ENCODE assay signal across 8 mouse cellular contexts in the genomic region with DNA sequence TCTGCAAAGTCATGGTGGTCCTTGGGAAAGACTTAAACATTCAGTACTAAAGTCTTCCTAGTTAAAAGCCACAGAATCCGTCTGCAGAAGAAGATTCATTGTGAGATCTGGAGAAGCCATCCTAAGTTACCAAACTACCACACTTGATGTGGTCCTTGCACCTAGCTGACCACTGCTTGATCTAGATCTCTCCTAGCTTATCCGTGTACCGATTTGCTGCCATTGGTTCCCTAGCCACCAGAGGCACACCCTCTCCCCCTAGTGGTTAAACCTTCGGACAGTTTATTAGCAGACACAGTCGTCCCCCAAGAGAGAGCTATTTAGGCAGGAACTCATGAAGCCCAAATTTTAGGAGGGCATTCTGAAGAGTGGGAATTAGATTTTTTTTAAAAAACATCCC. TPM values are rescaled to one million over a fixed set of nuclear protein-coding genes. Genes with fewer than 3 reads are reported as not detected.
DNase-seq lines count a peak whose midpoint lies in the region; ATAC-seq and TF ChIP-seq lines count a peak whose summit lies in the region.

No protein-coding gene starts in this region.

- H3K4me3 ChIP-seq in small intestine, adult 2 months (ENCODE audit: low read depth, low read length) = no peak overlapping the region

- peak; percentile 75 for ATAC-seq in megakaryocyte, adult 5-6 weeks (ENCODE audit: poor library complexity, severe bottlenecking)

- WGBS in small intestine, adult 2 months = 1% methylated on average over 5 of the region's 5 CpGs

- peak; percentile 43 to 48 for DNase-seq in right cerebral cortex, postnatal 10 days (ENCODE audit: low spot score in 2 of 2)
- no peak for DNase-seq in right cerebral cortex, postnatal 36 days (ENCODE audit: low spot score in 2 of 2)
- peak; percentile 59 for DNase-seq in cerebellum, adult 9-11 months
- DNase-seq in gastrocnemius, postnatal 10 days = peak; percentile 20
- peak; percentile 93 for DNase-seq in induced T-regulatory cell, adult 2 months (ENCODE audit: low read depth)
- DNase-seq in left cerebral cortex, adult 18-20 months (ENCODE audit: low spot score in 2 of 2) = peak; percentile 31 to 48

- TF ChIP-seq CTCF in small intestine, adult 2 months (IDR thresholded peaks at IDR 0.05; ENCODE audit: extremely low read depth, insufficient read length, insufficient replicate concordance, low read depth, low read length) = peak; percentile 64; the same call in 1 of the 2 replicates

- H3K27me3 ChIP-seq in small intestine, adult 2 months (ENCODE audit: control insufficient read depth, insufficient read depth, low read length) = no peaks in the 10 kb centered on the region

- no peaks in the 10 kb centered on the region for H3K4me1 ChIP-seq in small intestine, adult 2 months (ENCODE audit: control insufficient read depth, insufficient read depth, insufficient read length, low read length)

- no peak for TF ChIP-seq POLR2A in small intestine, adult 2 months (IDR thresholded peaks at IDR 0.05; ENCODE audit: low read depth, low read length)

- H3K36me3 ChIP-seq in small intestine, adult 2 months (ENCODE audit: control insufficient read depth, insufficient read depth, low read length) = no peaks in the 10 kb centered on the region

- H3K27ac ChIP-seq in small intestine, adult 2 months (ENCODE audit: insufficient read depth, low read depth, low read length) = no peak overlapping the region

RNA-seq across cellular contexts. Expression of gene Ikzf2, which starts 1.9 kb away (rescaled TPM):
- total RNA-seq in gastrocnemius, postnatal 10 days (2021) = 10 to 100 TPM in 1 of 2 experiments, 1 to 10 TPM in 1; 8.9 to 11.6 TPM
- 1 to 10 TPM; 4.3 to 6.3 TPM for total RNA-seq in left cerebral cortex, adult 18-20 months (2021)
- total RNA-seq in megakaryocyte, adult 5-6 weeks (2015) = 6.7 and 10.8 TPM in 2 replicates
- total RNA-seq in megakaryocyte, adult 5-6 weeks (2017) = 6.8 and 8.8 TPM in 2 replicates
- 0.19 and 0.38 TPM in 2 replicates for polyA plus RNA-seq in small intestine, adult 2 months (2012; rRNA removed)

Comparison
In these comparisons a context has a peak if more than half of its experiments do, and no peak if none do; other contexts are left out.
1. DNase-seq: peak in right cerebral cortex, postnatal 10 days (2 of 2), cerebellum, adult 9-11 months (single experiment), gastrocnemius, postnatal 10 days (single experiment), induced T-regulatory cell, adult 2 months (single experiment) and left cerebral cortex, adult 18-20 months (2 of 2); none in right cerebral cortex, postnatal 36 days (0 of 2).